Mouse (Mus musculus) spleen, postnatal 14 days (tissue): ENCODE measurements around the gene 4931428F04Rik.

Experiments used
- DNase-seq, 2 experiments: peaks; one replicate each; pipeline ENCODE4 v3.0.0; 2021 to 2022; ENCODE audit warnings: low spot score in 2 of 2

Gene 4931428F04Rik

GRCm38 (mm10) chr8:105288231-105288630, 1.4 kb downstream of the 4931428F04Rik start:
- DNase-seq = no peak

GRCm38 (mm10) chr8:105286907-105287306, 2.8 kb downstream of the 4931428F04Rik start:
- no peak for DNase-seq

GRCm38 (mm10) chr8:105285514-105285913, 4.2 kb downstream of the 4931428F04Rik start:
- no peak for DNase-seq

- DNase-seq = peak in 1 of 2 experiments; percentile 44
Observed at GRCm38 (mm10) chr8:105283074-105283473, 6.6 kb downstream of the 4931428F04Rik start.

GRCm38 (mm10) chr8:105282239-105282638, 7.4 kb downstream of the 4931428F04Rik start:
- DNase-seq = no peak

- no peak for DNase-seq
Observed at GRCm38 (mm10) chr8:105281821-105282220, 7.8 kb downstream of the 4931428F04Rik start.

GRCm38 (mm10) chr8:105280567-105280966, 9.1 kb downstream of the 4931428F04Rik start:
- no peak for DNase-seq

GRCm38 (mm10) chr8:105278911-105279334, 10.7 kb downstream of the 4931428F04Rik start:
- no peak for DNase-seq

GRCm38 (mm10) chr8:105276292-105277120, 13.2 kb downstream of the 4931428F04Rik start:
- DNase-seq = no peak

- no peak for DNase-seq
Observed at GRCm38 (mm10) chr8:105275840-105276239, 13.8 kb downstream of the 4931428F04Rik start, which contains the start of gene Nol3. Gene Nol3, plus strand, starts transcription at chr8:105276140.

- DNase-seq = no peak
Observed at GRCm38 (mm10) chr8:105275387-105275786, 14.3 kb downstream of the 4931428F04Rik start.

GRCm38 (mm10) chr8:105270916-105271186, 18.8 kb downstream of the 4931428F04Rik start:
- DNase-seq = no peak

GRCm38 (mm10) chr8:105270101-105270915, 19.4 kb downstream of the 4931428F04Rik start:
- no peak for DNase-seq

GRCm38 (mm10) chr8:105269461-105269947, 20.2 kb downstream of the 4931428F04Rik start, which contains the start of gene Hsf4:
Gene Hsf4, plus strand, starts transcription at chr8:105269801.
- no peak for DNase-seq

- DNase-seq = no peak
Observed at GRCm38 (mm10) chr8:105269075-105269458, 20.6 kb downstream of the 4931428F04Rik start.

GRCm38 (mm10) chr8:105268342-105269074, 21.2 kb downstream of the 4931428F04Rik start:
- DNase-seq = no peak

- no peak for DNase-seq
Observed at GRCm38 (mm10) chr8:105266775-105267174, 22.9 kb downstream of the 4931428F04Rik start.

GRCm38 (mm10) chr8:105265128-105265527, 24.5 kb downstream of the 4931428F04Rik start:
- DNase-seq = no peak

GRCm38 (mm10) chr8:105264024-105264982, 25.4 kb downstream of the 4931428F04Rik start, which contains the start of the genes Tradd and Fbxl8:
Gene Tradd, minus strand, starts transcription at chr8:105264609.
Gene Fbxl8, plus strand, starts transcription at chr8:105264648.
- DNase-seq = peak; percentile 61 to 68

- DNase-seq = no peak
Observed at GRCm38 (mm10) chr8:105263244-105263912, 26.3 kb downstream of the 4931428F04Rik start.
